Mouse (Mus musculus) 3134 (cell line): ENCODE measurements at regions not wholly inside any gene's neighbourhood (a gene's known extent, or its start where the extent isn't known, plus 50 kb on each side); places are given as distances from the start of the nearest gene placed in this dataset.
A peak's percentile ranks its signal among the peaks of the same experiment; 100 is the strongest.
"Not testable (repeated sequence)": the region's sequence is repeated elsewhere in the genome, so short reads cannot be mapped to it uniquely, and the experiment has no call there.

ENCODE experiments used
- DNase-seq: peaks from one replicate; pipeline ENCODE4 v3.0.0-alpha.2; 2011; ENCODE audit warnings: low spot score; ENCODE audit not compliant: insufficient read length; ENCODE audit errors: extremely low read depth

DNA sequence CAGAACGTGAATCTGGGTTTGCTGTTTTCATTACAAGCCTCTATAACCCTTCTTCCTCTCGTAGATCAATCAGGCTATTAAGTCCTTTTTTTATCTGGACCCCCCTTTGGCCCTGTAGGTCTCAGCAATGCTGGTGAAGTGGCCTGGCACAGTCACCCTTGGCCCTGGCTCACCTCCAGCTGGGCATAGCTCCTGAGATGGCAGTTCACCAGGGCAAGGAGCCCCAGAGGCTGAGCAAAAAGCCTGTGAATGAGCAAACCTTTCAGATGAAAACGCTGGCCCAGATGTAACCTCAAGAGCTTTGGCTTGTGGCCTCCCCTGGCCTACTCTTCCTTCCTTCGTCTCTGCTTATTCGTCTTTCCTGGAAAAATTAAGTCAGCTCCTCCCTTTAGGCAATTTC, 121.7 kb upstream of the Cdyl start:
- DNase-seq: peak; percentile 1

DNA sequence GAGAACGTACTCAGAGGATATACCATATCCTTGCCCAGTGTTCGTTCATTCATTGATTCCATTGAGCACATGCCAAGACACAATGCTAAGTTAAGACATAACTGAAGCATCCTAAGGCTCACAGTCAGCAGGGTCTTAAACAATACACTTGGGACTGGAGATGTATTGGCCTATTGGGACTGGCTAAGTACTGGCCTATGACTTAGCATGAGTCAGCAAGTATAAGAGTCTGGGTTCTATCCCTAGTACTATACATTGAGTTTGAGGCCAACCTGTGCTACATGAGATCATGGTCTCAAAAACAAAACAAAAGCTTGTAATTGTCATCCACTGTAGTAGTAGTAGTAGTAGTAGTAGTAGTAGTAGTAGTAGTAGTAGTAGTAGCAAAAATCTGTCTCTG, 119.2 kb upstream of the Cdyl start:
- no peak for DNase-seq

DNA sequence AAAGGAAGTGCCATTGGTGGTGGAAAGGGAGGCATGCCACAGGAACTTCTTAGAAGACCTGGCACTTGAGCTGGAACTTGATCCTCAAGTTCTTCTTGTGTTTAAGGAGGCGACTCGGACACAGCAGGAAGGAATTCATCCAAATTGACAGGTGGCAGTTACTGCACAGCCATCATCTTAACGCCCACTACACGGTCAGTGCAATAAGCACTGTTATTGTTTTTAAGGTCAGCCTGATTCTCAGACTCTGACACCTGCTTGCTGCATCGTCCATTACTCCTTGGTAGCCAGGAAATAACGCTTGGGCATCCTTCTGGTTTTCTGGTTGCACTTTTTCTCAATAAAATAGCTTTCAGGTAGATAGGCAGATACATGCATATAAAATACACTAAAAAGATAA, 118.6 kb upstream of the Cdyl start:
- no peak for DNase-seq

DNA sequence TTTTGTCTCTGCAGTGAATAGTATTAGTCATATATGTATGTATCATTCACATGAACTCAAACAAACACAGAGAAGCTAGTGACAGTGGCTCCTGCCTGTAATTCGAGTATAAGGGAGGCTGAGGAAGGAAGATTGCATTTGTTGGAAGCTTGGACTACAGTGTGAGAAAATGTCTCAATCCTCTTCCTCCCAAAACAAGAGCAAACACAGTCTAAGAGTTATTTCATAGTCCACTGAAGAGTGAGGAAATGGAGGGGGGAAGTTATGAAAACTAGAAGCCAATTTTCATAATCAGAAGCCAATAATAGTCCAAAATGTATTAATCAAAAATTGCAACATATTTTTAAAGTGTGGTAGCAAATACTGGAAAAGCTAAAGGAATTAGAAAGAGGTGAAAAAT, 95.6 kb upstream of the Cdyl start:
- no peak for DNase-seq

DNA sequence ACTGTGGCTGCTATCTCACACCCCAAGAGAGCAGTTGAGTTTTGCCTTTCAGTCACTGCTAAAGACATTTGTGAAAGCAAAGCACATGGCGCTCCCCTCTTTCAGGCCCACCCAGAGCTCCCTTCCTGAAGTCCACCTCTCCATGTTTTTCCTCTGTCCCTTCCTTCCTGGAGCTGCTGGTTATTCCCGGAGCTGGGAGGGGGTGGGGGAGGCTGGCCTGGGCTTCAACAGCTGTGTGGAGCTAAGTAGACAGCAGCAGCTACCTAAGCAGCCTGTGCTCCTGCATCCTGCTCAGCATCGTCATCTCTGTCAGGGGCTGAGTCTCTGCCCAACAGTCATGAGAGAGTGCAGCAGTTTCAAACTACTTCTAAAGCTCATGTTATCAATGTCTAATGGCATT, 78.0 kb upstream of the Cdyl start:
- DNase-seq: no peak

DNA sequence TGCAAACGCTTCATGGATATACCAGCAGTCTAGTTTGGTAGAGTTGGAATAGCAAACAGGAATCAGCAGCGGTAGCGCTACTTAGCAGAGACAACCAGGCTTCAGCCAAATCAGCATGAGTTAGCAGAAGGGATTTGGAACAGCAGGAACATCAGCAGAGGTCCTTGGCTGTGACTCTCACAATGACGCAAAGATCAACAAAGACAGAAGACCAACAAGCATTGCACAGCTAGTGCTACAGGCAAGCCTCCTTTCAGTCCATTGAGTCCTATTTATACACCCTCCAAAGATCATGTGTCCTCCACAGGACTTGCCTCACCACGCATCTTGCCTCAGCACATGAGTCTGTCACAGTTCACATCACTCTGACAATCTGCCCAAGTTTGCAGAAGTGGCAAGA, 61.6 kb upstream of the Cdyl start:
- no peak for DNase-seq

DNA sequence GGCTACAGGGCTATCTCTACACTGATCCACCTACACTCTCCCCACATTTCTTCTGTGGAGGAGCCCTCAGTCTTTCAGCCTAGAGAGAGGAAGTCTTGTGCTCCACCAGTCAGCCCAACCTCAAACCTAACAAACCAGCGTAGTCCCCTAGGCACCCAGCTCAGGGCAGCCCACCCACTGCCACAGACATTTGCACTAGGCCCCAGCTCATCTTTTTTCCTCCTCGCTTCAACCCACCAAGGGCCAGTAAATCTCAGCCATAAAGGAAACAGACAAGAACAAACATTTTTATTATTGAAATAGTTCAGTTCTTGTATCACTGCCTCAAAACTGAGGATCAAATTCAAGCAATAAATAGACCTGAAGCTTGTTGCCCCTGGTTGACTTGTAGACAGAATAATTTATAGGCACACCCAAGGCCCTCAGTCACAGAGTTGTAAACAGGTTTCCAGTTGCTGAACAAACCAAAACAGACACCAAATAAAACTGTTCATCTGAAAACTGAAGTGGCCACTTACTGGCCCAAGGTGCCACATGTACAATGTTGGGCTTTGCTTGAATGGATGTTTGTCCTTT, 58.0 kb upstream of the Cdyl start:
- no peak for DNase-seq

DNA sequence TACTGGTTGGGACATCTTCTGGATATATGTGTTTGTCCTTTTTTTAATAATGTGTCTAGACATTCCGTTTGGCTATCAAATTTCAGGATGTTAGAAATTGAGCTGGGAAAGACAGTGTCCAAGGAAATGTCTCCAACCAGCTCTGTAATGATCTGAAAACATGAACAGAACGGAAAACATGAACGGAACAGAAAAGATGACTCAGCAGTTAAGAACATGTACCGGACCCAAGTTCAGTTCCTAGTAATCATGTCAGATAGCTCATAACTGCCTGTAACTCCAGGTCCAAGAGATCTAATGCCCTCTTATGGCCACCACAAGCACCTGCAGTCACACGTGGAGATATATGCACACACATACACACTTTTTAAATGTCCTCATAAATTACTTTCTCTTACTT, 56.6 kb upstream of the Cdyl start:
- DNase-seq: no peak

DNA sequence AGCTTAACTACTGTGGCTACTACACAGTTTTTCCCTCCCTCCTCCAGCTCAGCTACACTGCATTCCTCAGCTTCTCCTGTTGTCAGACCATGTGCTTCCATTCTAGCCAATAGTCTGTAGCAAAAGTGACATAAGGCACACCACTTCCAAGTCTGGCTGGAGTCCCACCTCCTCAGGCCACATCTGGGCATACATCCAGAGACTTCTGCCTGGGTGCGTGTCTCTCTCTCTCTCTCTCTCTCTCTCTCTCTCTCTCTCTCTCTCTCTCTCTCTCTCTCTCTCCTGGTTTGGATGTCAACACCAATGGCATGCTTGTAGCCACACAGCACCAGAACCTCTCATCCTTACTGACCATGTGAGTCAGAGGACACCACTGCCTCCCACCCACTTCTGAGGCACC, 55.6 kb upstream of the Cdyl start:
- DNase-seq: peak; percentile 51

DNA sequence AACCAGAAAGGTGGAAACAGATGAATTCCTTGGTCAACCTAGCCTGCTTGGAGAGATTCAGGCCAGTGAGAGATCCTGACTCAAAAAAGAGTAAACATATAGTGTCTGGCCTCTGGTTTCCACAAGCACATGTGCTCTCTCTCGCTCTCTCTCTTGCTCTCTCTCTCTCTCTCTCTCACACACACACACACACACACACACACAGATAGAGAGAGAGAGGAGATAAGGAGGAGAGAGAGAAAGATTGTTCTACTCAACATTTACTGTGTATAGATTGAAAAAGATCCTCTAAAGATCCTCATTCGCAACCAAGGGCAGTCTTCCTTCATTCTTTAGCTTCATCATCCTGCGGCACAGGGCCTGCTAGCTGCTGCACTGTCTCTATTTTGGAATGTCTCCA, 54.9 kb upstream of the Cdyl start:
- no peak for DNase-seq

DNA sequence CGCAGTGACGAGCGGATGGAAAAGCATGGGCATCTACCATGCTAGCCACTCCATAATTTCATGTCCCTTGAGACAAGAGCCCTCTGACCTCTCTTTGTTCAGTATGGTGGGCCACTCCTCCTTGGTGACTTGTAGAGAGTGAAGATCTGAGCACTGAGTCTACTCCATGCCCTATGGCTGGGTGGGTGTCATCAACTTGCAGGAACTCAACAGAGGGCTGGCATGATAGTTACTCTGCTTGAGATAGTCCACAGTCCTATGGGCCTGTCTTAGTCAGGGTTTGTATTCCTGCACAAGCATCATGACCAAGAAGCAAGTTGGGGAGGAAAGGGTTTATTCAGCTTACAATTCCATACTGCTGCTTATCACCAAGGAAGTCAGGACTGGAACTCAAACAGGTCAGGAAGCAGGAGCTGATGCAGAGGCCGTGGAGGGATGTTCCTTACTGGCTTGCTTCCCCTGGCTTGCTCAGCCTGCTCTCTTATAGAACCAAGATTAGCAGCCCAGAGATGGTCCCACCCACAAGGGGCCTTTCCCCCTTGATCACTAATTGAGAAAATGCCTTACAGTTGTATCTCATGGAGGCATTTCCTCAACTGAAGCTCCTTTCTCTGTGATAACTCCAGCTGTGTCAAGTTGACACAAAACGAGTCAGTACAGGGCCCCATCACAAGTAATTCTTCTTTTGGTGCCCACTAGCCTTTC, 52.6 kb upstream of the Cdyl start:
- DNase-seq: not testable (repeated sequence)

DNA sequence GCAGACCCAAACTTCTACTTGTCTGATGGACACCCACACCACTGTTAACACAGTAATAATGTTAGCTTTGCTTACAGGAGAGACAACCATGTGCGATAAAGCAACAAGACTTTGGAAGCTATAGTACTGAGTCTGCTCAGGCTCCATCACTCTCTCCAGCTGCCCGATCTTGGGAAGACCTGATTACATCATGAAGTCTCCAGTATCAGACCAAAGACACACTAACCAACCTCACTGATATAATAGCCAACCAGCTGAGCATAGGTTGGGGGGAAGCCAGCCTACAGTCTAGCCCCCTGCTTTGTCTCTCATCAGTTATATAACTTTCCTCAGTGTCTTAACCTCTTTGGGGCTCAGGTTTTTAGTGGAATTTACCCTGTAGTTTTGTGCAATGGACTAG, 51.9 kb upstream of the Cdyl start:
- no peak for DNase-seq
